Mouse (Mus musculus): ENCODE measurements around the gene Pard3b. TPM values are rescaled to one million over a fixed set of nuclear protein-coding genes. Genes with fewer than 3 reads are reported as not detected.

Gene Pard3b
- total and polyA plus RNA-seq, 2 experiments from 2014 or later: 4.4 to 6.1 TPM

GRCm38 (mm10) chr1:62355496-62355895 lies 716.9 kb downstream of the Pard3b start:
- DNase-seq (no peak), ATAC-seq (no peak)
- no peak overlapping the region for H3K4me2 ChIP-seq (ENCODE audit: low read depth)
- H3K9me3 ChIP-seq (ENCODE audit: low read length): no peaks in the 10 kb centered on the region
- H3K4me1 ChIP-seq (ENCODE audit: insufficient read depth): no peaks in the 10 kb centered on the region
- no peaks in the 10 kb centered on the region for H3K36me3 ChIP-seq (ENCODE audit: insufficient read depth)
- H3K27me3 ChIP-seq (ENCODE audit: insufficient read depth, low read length): no peaks in the 10 kb centered on the region
- no peak for TF ChIP-seq CTCF (IDR thresholded peaks at IDR 0.05; ENCODE audit: low read depth)
- H3K4me3 ChIP-seq (ENCODE audit: low read depth, low read length): no peak overlapping the region
- no peak overlapping the region for H3K27ac ChIP-seq (ENCODE audit: low read depth, low read length)
- WGBS: 12% methylated on average over 4 of the region's 4 CpGs
- no peak overlapping the region for H3K9ac ChIP-seq

- Histone ChIP-seq H3K27me3 (ENCODE audit: insufficient read depth, low read length) (no peaks in the 10 kb centered on the region), H3K4me2 (ENCODE audit: low read depth) (no peak overlapping the region), H3K36me3 (ENCODE audit: insufficient read depth) (no peaks in the 10 kb centered on the region), H3K4me1 (ENCODE audit: insufficient read depth) (no peaks in the 10 kb centered on the region), H3K27ac (ENCODE audit: low read depth, low read length) (no peak overlapping the region), H3K4me3 (ENCODE audit: low read depth, low read length) (no peak overlapping the region), H3K9me3 (ENCODE audit: low read length) (no peaks in the 10 kb centered on the region), H3K9ac (no peak overlapping the region)
- TF ChIP-seq CTCF (IDR thresholded peaks at IDR 0.05; ENCODE audit: low read depth): no peak
- DNase-seq: no peak
- WGBS: 92% methylated on average over 7 of the region's 7 CpGs
- no peak for ATAC-seq
Observed at GRCm38 (mm10) chr1:62374427-62375050, 735.9 kb downstream of the Pard3b start.

DNA sequence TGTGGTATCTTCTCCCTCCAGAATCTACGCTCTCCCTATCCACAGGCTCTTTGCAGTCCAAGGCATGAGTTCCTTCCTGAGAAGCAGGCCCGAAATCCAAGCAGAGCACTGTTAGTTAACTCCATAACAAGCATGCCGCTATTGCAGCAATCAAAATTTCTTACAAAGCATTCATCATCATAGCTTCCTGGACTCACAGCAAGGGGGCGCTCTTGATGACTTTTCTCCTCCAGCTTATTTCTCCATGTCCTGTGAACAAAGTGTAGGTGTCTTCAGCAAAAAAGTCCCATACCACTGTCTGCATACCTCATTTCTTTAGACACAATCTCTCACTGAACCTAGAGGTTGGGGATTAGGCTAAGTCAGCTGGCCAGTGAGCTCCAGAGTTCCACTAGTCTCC lies 739.7 kb downstream of the Pard3b start:
- Histone ChIP-seq H3K9ac (no peak overlapping the region), H3K4me1 (ENCODE audit: insufficient read depth) (no peaks in the 10 kb centered on the region), H3K4me2 (ENCODE audit: low read depth) (no peak overlapping the region), H3K27me3 (ENCODE audit: insufficient read depth, low read length) (no peaks in the 10 kb centered on the region), H3K27ac (ENCODE audit: low read depth, low read length) (no peak overlapping the region), H3K9me3 (ENCODE audit: low read length) (no peaks in the 10 kb centered on the region), H3K36me3 (ENCODE audit: insufficient read depth) (no peaks in the 10 kb centered on the region), H3K4me3 (ENCODE audit: low read depth, low read length) (no peak overlapping the region)
- ATAC-seq: no peak
- WGBS: 89% methylated on average over 4 of the region's 4 CpGs
- TF ChIP-seq CTCF (IDR thresholded peaks at IDR 0.05; ENCODE audit: low read depth): no peak
- no peak for DNase-seq

DNA sequence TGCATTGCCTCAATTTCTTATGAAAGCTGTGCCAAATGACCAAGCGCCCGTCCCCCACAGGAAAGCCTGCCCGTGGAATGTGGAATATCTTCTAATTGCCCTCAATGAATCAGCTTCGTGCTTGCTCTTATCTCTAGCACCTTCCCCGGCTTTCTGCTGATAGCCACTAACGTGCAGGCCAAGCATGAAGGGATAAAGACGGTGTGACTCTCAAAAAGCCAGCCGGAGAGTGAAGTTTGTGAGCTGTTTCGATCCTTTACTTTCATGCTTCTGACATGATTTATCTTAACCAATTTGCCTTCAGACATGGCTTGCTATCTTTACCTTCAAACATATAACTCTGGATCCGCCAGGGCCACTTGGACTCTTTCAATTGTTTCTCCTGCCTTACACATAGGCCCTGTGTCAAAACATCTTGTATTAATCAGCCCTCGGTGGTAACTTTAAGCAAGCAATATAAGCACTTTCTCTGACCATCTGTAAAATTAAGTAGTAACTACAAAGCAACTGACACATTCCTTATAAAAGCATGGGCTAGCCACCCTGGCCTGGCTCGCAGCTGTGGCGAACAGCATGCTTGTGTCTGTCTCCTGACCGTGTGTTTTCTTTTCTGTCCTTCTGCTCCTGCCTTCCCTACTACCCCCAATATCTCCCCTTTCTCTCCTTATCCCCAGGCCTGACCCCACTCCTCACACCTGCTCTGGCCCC lies 744.3 kb downstream of the Pard3b start:
- Histone ChIP-seq H3K4me2 (ENCODE audit: low read depth) (no peak overlapping the region), H3K36me3 (ENCODE audit: insufficient read depth) (no peaks in the 10 kb centered on the region), H3K4me1 (ENCODE audit: insufficient read depth) (no peaks in the 10 kb centered on the region), H3K9me3 (ENCODE audit: low read length) (no peaks in the 10 kb centered on the region), H3K4me3 (ENCODE audit: low read depth, low read length) (no peak overlapping the region), H3K9ac (no peak overlapping the region), H3K27ac (ENCODE audit: low read depth, low read length) (no peak overlapping the region), H3K27me3 (ENCODE audit: insufficient read depth, low read length) (no peaks in the 10 kb centered on the region)
- ATAC-seq: no peak
- DNase-seq: no peak
- 50% methylated on average over 14 of the region's 14 CpGs for WGBS
- no peak for TF ChIP-seq CTCF (IDR thresholded peaks at IDR 0.05; ENCODE audit: low read depth)

GRCm38 (mm10) chr1:62384241-62384640 lies 745.6 kb downstream of the Pard3b start:
- DNase-seq (no peak), ATAC-seq (no peak)
- H3K27me3 ChIP-seq (ENCODE audit: insufficient read depth, low read length): no peaks in the 10 kb centered on the region
- H3K9me3 ChIP-seq (ENCODE audit: low read length): no peaks in the 10 kb centered on the region
- H3K4me2 ChIP-seq (ENCODE audit: low read depth): no peak overlapping the region
- TF ChIP-seq CTCF (IDR thresholded peaks at IDR 0.05; ENCODE audit: low read depth): no peak
- no peaks in the 10 kb centered on the region for H3K36me3 ChIP-seq (ENCODE audit: insufficient read depth)
- 93% methylated on average over 1 of the region's 1 CpGs for WGBS
- H3K4me3 ChIP-seq (ENCODE audit: low read depth, low read length): no peak overlapping the region
- no peak overlapping the region for H3K27ac ChIP-seq (ENCODE audit: low read depth, low read length)
- no peaks in the 10 kb centered on the region for H3K4me1 ChIP-seq (ENCODE audit: insufficient read depth)
- H3K9ac ChIP-seq: no peak overlapping the region

DNA sequence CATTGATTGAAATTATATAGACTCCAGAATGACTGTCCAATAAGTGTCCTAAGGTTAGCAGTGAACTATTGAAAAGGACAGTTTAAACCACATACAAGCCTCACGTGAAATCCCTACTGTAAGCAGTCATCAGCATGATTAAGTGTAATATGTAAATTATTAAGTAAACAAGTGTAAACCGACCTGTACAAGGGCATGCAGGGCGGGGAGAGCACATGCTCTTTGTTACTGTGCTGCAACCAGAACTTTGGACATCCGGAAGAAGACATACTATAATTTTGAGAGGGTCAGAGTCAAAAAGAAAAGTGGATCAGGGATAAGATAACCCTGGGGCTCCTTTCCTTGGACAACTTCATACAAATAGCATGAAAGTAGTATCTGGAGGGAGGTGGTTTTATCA lies 749.4 kb downstream of the Pard3b start:
- Histone ChIP-seq H3K4me2 (ENCODE audit: low read depth) (no peak overlapping the region), H3K4me3 (ENCODE audit: low read depth, low read length) (no peak overlapping the region), H3K27me3 (ENCODE audit: insufficient read depth, low read length) (no peaks in the 10 kb centered on the region), H3K36me3 (ENCODE audit: insufficient read depth) (no peaks in the 10 kb centered on the region), H3K9ac (no peak overlapping the region), H3K27ac (ENCODE audit: low read depth, low read length) (no peak overlapping the region), H3K9me3 (ENCODE audit: low read length) (no peaks in the 10 kb centered on the region), H3K4me1 (ENCODE audit: insufficient read depth) (no peaks in the 10 kb centered on the region)
- WGBS: 81% methylated on average over 4 of the region's 4 CpGs
- no peak for TF ChIP-seq CTCF (IDR thresholded peaks at IDR 0.05; ENCODE audit: low read depth)
- ATAC-seq (no peak), DNase-seq (no peak)

DNA sequence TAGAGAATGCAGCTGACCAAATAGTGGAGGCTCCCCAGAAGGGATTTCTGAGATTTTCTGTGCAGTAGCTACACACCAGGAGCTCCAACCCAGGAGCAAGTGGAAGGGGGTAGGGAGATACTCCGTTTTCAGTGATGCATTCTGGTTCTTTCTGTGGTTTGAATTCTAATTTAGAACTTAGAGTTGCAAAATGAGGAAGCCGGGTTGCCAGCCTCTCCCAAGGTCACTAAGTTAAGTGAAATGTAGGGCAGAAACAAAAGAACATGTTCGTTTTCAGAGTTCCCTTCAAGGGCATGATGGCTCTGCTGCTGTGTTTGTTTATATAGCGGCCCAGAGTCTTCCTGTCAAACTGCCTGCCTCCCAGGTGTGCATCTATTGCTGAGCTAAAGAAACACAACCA lies 754.2 kb downstream of the Pard3b start:
- WGBS: 46% methylated on average over 4 of the region's 4 CpGs

More for the DNA sequence above, 754.2 kb downstream of the Pard3b start:
- Histone ChIP-seq H3K36me3 (ENCODE audit: insufficient read depth) (no peaks in the 10 kb centered on the region), H3K9me3 (ENCODE audit: low read length) (no peaks in the 10 kb centered on the region), H3K4me3 (ENCODE audit: low read depth, low read length) (no peak overlapping the region), H3K9ac (no peak overlapping the region), H3K4me1 (ENCODE audit: insufficient read depth) (no peaks in the 10 kb centered on the region), H3K27ac (ENCODE audit: low read depth, low read length) (no peak overlapping the region), H3K4me2 (ENCODE audit: low read depth) (no peak overlapping the region), H3K27me3 (ENCODE audit: insufficient read depth, low read length) (no peaks in the 10 kb centered on the region)
- no peak for TF ChIP-seq CTCF (IDR thresholded peaks at IDR 0.05; ENCODE audit: low read depth)
- ATAC-seq (no peak), DNase-seq (no peak)

Data from forebrain, postnatal 0 days (tissue).